Mouse (Mus musculus) forebrain, embryonic 11.5 days (tissue): ENCODE data around the gene Stmn1. TPM values are rescaled to one million over a fixed set of nuclear protein-coding genes. Genes with fewer than 3 reads are reported as not detected.

ENCODE experiments used
- ATAC-seq: fragments of 200-750 bp; cut with Nextera tagmentation; replicated peaks from 2 replicates; pipeline ENCODE4 v1.8.0; 2017; ENCODE audit warnings: moderate TSS enrichment; ENCODE audit not compliant: low FRiP score
- DNase-seq: peaks from one replicate; pipeline ENCODE4 v3.0.0-alpha.2; 2017; ENCODE audit warnings: low spot score
- H3K27ac ChIP-seq: fragments of 300-500 bp; sonication (generic); 2 replicates; pipeline ENCODE4 v1.5.1; 2014; ENCODE audit warnings: low read depth, low read length
- H3K27me3 ChIP-seq: fragments of 300-500 bp; sonication (generic); 2 replicates; pipeline ENCODE4 v1.6.1; 2014; ENCODE audit warnings: mild to moderate bottlenecking, low read length, mixed read lengths; ENCODE audit not compliant: control insufficient read depth, insufficient read depth
- H3K36me3 ChIP-seq: fragments of 300-500 bp; sonication (generic); 2 replicates; pipeline ENCODE4 v1.6.1; 2014; ENCODE audit warnings: mild to moderate bottlenecking, low read length, moderate library complexity, mixed read lengths; ENCODE audit not compliant: control insufficient read depth, insufficient read depth
- H3K4me1 ChIP-seq: fragments of 300-500 bp; sonication (generic); replicated peaks from 2 replicates; pipeline ENCODE4 v1.6.1; 2014; ENCODE audit warnings: low read length, mixed read lengths; ENCODE audit not compliant: control insufficient read depth, insufficient read depth
- H3K4me2 ChIP-seq: fragments of 300-500 bp; sonication (generic); 2 replicates; pipeline ENCODE4 v1.6.1; 2014; ENCODE audit warnings: low read depth, mild to moderate bottlenecking, low read length, moderate library complexity, mixed read lengths; ENCODE audit not compliant: severe bottlenecking
- H3K4me3 ChIP-seq: fragments of 300-500 bp; sonication (generic); 2 replicates; pipeline ENCODE4 v1.5.1; 2014; ENCODE audit warnings: low read depth, low read length
- H3K9ac ChIP-seq: fragments of 300-500 bp; sonication (generic); 2 replicates; pipeline ENCODE4 v1.6.1; 2014; ENCODE audit warnings: low read length
- H3K9me3 ChIP-seq: fragments of 300-500 bp; sonication (generic); 2 replicates; pipeline ENCODE4 v1.6.1; 2016; ENCODE audit warnings: low read length, mixed read lengths; ENCODE audit not compliant: control insufficient read depth
- whole genome bisulfite sequencing: fragments of 180-500 bp; shearing (Covaris S2); extraction: QIAGEN DNeasy Blood & Tissue Kit; methylation state at CpG from one replicate; pipeline ENCODE4 v1.1.7; 2014; 5-methylcytosine and 5-hydroxymethylcytosine counted together
- polyA plus RNA-seq: library from polyadenylated mRNA; unstranded; fragments of >200 nt; fragmentation: Nextera tagmentation; extraction: Ambion mirVana; gene quantifications from 2 replicates; pipeline ENCODE4 v1.2.1, GENCODE M21; 2014

Gene Stmn1
- polyA plus RNA-seq, 1 experiment from 2014 or later, result 3,150 TPM

DNA sequence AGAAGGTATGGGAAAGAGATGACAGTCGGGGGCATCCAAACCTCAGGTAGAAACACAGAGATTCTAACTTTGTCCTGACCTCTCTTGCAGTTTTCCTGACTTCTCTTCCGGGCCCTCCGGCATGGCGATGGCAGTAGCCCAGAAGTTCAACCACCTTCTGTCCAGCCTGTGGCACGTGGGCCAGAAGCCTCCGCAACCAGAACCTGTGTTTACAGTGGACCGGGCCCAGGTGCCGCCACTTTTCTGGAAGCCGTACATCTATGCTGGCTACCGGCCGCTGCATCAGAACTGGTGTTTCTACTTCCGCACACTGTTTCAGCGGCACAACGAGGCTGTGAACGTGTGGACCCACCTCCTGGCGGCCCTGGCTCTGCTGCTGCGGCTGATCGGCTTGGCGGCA is 38.6 kb downstream of the Stmn1 start:
- 87% methylated on average over 19 of the region's 19 CpGs for WGBS
- Histone ChIP-seq H3K27ac (no peak overlapping the region), H3K9me3 (no peaks in the 10 kb centered on the region), H3K4me2 (no peak overlapping the region), H3K4me3 (no peak overlapping the region), H3K9ac (no peak overlapping the region), H3K36me3 (no peaks in the 10 kb centered on the region), H3K4me1 (no peaks in the 10 kb centered on the region), H3K27me3 (no peaks in the 10 kb centered on the region)
- ATAC-seq (no peak), DNase-seq (no peak)

GRCm38 (mm10) chr4:134510396-134510795 is 42.3 kb downstream of the Stmn1 start:
- no peak overlapping the region; the same call in 1 of the 2 replicates for H3K4me3 ChIP-seq
- peaks cover 4% of the 10 kb centered on the region; the same call in 1 of the 2 replicates for H3K4me1 ChIP-seq
- WGBS, result 78% methylated on average over 4 of the region's 4 CpGs
- H3K27me3 ChIP-seq, result no peaks in the 10 kb centered on the region
- DNase-seq (no peak), ATAC-seq (peak; percentile 31)
- no peaks in the 10 kb centered on the region for H3K9me3 ChIP-seq
- H3K4me2 ChIP-seq, result no peak overlapping the region; the same call in 1 of the 2 replicates
- no peak overlapping the region; the same call in 1 of the 2 replicates for H3K9ac ChIP-seq
- H3K36me3 ChIP-seq, result no peaks in the 10 kb centered on the region
- no peak overlapping the region for H3K27ac ChIP-seq

DNA sequence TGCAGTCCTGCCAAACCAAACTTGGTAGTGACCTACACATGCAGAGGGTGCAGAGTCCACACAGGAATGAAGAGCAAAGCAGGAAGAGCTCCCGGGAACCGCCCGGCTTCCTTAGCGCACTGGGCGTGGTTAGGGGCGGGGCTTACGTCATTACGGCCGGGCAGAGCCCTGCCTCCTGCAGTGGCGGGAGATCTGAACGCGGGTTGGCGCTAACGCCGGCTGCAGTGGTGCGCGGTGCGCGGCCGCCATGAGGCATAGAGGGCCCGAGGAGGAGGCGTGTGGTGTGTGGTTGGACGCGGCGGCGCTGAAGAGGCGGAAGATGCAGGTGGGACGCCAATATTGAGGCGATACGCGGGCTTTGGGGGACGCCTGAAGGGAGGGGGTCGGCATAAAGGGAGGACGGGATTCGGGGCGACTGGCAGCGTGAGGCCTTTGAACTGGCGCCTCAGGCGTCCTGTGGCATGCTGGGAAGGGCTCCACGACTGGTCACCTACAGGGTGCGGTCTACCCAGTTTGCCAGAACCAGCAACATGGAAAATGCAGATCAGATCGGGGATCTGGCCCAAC is 42.8 kb downstream of the Stmn1 start, which contains the start of gene Aunip:
Aunip (plus strand) TSS at position 155 of the 567 bp plus-strand sequence.
- ATAC-seq, result peak; percentile 93
- H3K27ac ChIP-seq, result peak within 1 kb of the TSS; percentile 37
- peak within 1 kb of the TSS; percentile 71 for H3K9ac ChIP-seq
- H3K4me3 ChIP-seq, result peak within 1 kb of the TSS; percentile 52
- H3K27me3 ChIP-seq, result no peaks in the 10 kb centered on the region
- no peaks in the 10 kb centered on the region for H3K9me3 ChIP-seq
- peak; percentile 96 for DNase-seq
- whole genome bisulfite sequencing, result under 1% methylated on average over 42 of the region's 42 CpGs
- peak within 1 kb of the TSS; percentile 72 for H3K4me2 ChIP-seq
- H3K4me1 ChIP-seq, result peaks cover 4% of the 10 kb centered on the region; the same call in 1 of the 2 replicates
- H3K36me3 ChIP-seq, result no peaks in the 10 kb centered on the region

DNA sequence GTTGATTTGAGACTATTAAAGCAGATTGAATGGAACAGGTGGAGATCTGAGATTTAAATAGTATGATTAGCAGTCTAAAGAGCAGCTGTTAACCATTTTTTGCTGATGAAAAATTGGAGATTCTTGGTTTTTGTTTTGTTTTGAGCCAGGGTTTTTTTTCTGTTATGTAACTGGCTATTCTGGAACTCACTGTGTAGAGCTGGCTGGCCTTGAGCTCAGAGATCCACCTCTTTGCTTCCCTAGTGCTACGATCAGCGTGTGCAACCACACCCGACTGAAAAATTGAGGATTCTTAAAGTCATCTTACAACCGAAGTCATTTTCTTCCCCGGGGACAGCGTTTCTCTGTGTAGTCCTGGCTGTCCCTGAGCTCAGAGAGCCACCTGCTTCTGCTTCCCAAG is 43.6 kb downstream of the Stmn1 start:
- Histone ChIP-seq H3K27me3 (no peaks in the 10 kb centered on the region), H3K4me1 (peaks cover 4% of the 10 kb centered on the region; the same call in 1 of the 2 replicates), H3K27ac (no peak overlapping the region), H3K9ac (peak overlapping the region; percentile 71; the same call in 1 of the 2 replicates), H3K4me2 (peak overlapping the region; percentile 72), H3K9me3 (no peaks in the 10 kb centered on the region), H3K4me3 (peak overlapping the region; percentile 52), H3K36me3 (no peaks in the 10 kb centered on the region)
- 91% methylated on average over 6 of the region's 6 CpGs for WGBS
- DNase-seq (no peak), ATAC-seq (no peak)

- DNase-seq, result peak; percentile 74
- H3K4me2 ChIP-seq, result peak overlapping the region; percentile 33; the same call in 1 of the 2 replicates
- H3K4me1 ChIP-seq, result peaks cover 4% of the 10 kb centered on the region; the same call in 1 of the 2 replicates
- no peaks in the 10 kb centered on the region for H3K27me3 ChIP-seq
- H3K4me3 ChIP-seq, result peak overlapping the region; percentile 17; the same call in 1 of the 2 replicates
- H3K9ac ChIP-seq, result 0 out of 2 replicates have a peak overlapping the region, but pooled peaks have one; percentile 12
- ATAC-seq, result no peak
- no peaks in the 10 kb centered on the region for H3K36me3 ChIP-seq
- H3K9me3 ChIP-seq, result no peaks in the 10 kb centered on the region
- 40% methylated on average over 14 of the region's 15 CpGs for WGBS
- no peak overlapping the region for H3K27ac ChIP-seq
Measured at GRCm38 (mm10) chr4:134512798-134513197, 44.7 kb downstream of the Stmn1 start.

GRCm38 (mm10) chr4:134514309-134514930 is 46.3 kb downstream of the Stmn1 start:
- DNase-seq (no peak), ATAC-seq (no peak)
- Histone ChIP-seq H3K9me3 (no peaks in the 10 kb centered on the region), H3K9ac (no peak overlapping the region), H3K36me3 (no peaks in the 10 kb centered on the region), H3K27ac (no peak overlapping the region), H3K4me3 (no peak overlapping the region), H3K4me1 (peaks cover 4% of the 10 kb centered on the region; the same call in 1 of the 2 replicates), H3K4me2 (no peak overlapping the region), H3K27me3 (no peaks in the 10 kb centered on the region)
- 88% methylated on average over 11 of the region's 11 CpGs for WGBS

DNA sequence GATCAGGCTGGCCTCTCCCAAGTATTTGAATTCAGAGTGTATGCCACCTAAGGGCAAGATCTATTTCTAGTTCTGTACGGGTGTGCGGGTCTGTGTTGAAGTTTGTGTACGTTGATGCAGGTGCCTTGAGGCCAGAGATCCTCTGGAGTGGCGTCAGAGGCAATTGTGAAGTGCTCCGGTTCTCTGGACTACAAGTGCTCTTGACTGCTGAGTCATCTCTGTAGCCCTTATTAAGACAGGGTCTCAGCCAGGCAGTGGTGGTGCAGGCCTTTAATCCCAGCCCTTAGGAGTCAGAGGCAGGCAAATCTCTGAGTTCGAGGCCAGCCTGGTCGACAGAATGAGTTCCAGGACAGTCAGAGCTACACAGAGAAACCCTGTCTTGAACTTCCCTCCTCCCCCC is 47.5 kb downstream of the Stmn1 start:
- no peak overlapping the region for H3K4me2 ChIP-seq
- no peak for ATAC-seq
- peaks cover 4% of the 10 kb centered on the region; the same call in 1 of the 2 replicates for H3K4me1 ChIP-seq
- no peak for DNase-seq
- 82% methylated on average over 7 of the region's 7 CpGs for WGBS
- H3K9ac ChIP-seq, result no peak overlapping the region
- no peaks in the 10 kb centered on the region for H3K36me3 ChIP-seq
- no peak overlapping the region for H3K4me3 ChIP-seq
- no peaks in the 10 kb centered on the region for H3K27me3 ChIP-seq
- H3K27ac ChIP-seq, result no peak overlapping the region
- no peaks in the 10 kb centered on the region for H3K9me3 ChIP-seq

- 86% methylated on average over 8 of the region's 8 CpGs for WGBS
Measured at GRCm38 (mm10) chr4:134516981-134517380, 48.9 kb downstream of the Stmn1 start.

More at GRCm38 (mm10) chr4:134516981-134517380, 48.9 kb downstream of the Stmn1 start:
- Histone ChIP-seq H3K27me3 (no peaks in the 10 kb centered on the region), H3K4me2 (no peak overlapping the region), H3K4me1 (peaks cover 4% of the 10 kb centered on the region; the same call in 1 of the 2 replicates), H3K4me3 (no peak overlapping the region), H3K9ac (no peak overlapping the region), H3K27ac (no peak overlapping the region), H3K36me3 (no peaks in the 10 kb centered on the region; the same call in 1 of the 2 replicates), H3K9me3 (no peaks in the 10 kb centered on the region)
- ATAC-seq (no peak), DNase-seq (no peak)
